Mouse (Mus musculus) megakaryocyte, embryonic 14.5 days (primary cell): ENCODE data around the gene Stab2.

Experiments
- FLI1 ChIP-seq: IDR thresholded peaks from 2 replicates; pipeline ENCODE4 v1.6.1; 2012; ENCODE audit warnings: low read length, inconsistent platforms, mixed read lengths
- GATA1 ChIP-seq: IDR thresholded peaks from 3 replicates; pipeline ENCODE4 v1.6.1; 2012; ENCODE audit warnings: mixed read lengths, low read length, inconsistent platforms, borderline replicate concordance

- TF ChIP-seq GATA1 (no peak), FLI1 (no peak)
Measured at GRCm38 (mm10) chr10:86852160-86852559, 155.7 kb downstream of the Stab2 start.
